Mouse (Mus musculus): ENCODE data around the gene Pls1. TPM values are rescaled to one million over a fixed set of nuclear protein-coding genes. Genes with fewer than 3 reads are reported as not detected.

Pls1 gene
- polyA plus RNA-seq (2017; shearing (Covaris generic)) = 0.63 TPM

GRCm38 (mm10) chr9:95844825-95845460 is at the start of gene Pls1:
TSS of gene Pls1 (minus strand) at chr9:95845311.

GRCm38 (mm10) chr9:95857414-95858026 is 12.4 kb upstream of the Pls1 start, which contains the start of gene Atr:
TSS of gene Atr (plus strand) at chr9:95857597.

GRCm38 (mm10) chr9:95750037-95750511 is 95.0 kb downstream of the Pls1 start, which contains the start of gene Trpc1:
TSS of gene Trpc1 (minus strand) at chr9:95750375.

Other genes with a start within 250 kb of the Pls1 start
- 0.06 TPM for gene Pcolce2, start 207.7 kb downstream of the Pls1 start, polyA plus RNA-seq (2017; shearing (Covaris generic))
- gene Trpc1, start 94.9 kb downstream of the Pls1 start, polyA plus RNA-seq (2017; shearing (Covaris generic)) = not detected
- gene Atr, start 12.3 kb upstream of the Pls1 start, polyA plus RNA-seq (2017; shearing (Covaris generic)) = 38.8 TPM
- 72.6 TPM for gene Xrn1, start 109.4 kb upstream of the Pls1 start, polyA plus RNA-seq (2017; shearing (Covaris generic))